Mouse (Mus musculus): ENCODE data around the gene Tead1. TPM values are rescaled to one million over a fixed set of nuclear protein-coding genes. Genes with fewer than 3 reads are reported as not detected.

The Tead1 gene
- polyA plus RNA-seq, 1 experiment, result not detected

DNA sequence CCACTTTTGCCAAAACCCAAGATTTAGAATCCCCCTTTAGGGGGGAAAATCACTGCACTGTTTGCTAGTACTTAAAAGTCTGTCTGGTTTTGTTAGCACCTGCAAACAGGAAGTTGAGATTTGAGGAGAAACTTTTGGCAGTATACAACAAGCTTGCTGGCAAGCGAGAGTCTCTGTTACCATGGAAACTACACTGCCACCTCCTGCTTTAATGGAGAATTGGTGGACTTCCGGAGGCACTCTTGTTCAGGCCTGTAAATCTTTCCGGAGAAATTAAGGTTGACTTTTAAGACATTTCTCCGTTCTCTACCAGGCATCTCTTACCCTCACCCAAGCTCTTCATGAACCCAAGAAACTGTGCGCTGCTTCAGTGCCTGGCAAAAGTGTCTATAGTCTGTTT, 143.8 kb downstream of the Tead1 start:
- TF ChIP-seq CTCF (IDR thresholded peaks at IDR 0.05; ENCODE audit: insufficient read depth, low read depth, low read length) (no peak), POLR2A (IDR thresholded peaks at IDR 0.05; ENCODE audit: insufficient read depth, low read depth, low read length) (no peak)
- 34% methylated on average over 5 of the region's 5 CpGs for WGBS
- peaks cover 22% of the 10 kb centered on the region for H3K4me1 ChIP-seq (ENCODE audit: control insufficient read depth, insufficient read depth, low read length)
- no peak overlapping the region for H3K4me3 ChIP-seq (ENCODE audit: insufficient read depth, low read depth, low read length)
- H3K27ac ChIP-seq (ENCODE audit: insufficient read depth, low read depth, low read length), result no peak overlapping the region

DNA sequence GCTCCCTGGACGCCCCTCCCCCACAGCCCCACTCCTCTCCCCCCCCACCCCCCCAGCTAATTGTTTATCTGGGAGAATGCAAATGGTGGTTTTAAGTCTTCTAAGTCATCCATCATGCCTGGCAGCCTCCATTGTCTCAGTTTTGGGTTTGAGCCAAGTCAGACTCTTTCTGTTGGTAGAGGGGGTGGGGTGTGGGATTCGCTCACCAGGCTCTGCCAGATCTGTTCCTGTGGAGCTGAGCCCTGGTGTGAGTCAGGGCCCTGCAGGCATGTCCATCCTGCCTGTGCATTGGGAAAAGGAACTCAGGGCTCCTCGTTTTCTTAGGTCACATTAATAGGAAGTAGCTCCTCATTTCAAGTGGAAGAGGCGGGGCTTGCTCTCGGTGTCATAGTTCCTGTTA, 144.5 kb downstream of the Tead1 start:
- Histone ChIP-seq H3K4me1 (ENCODE audit: control insufficient read depth, insufficient read depth, low read length) (peaks cover 22% of the 10 kb centered on the region), H3K27ac (ENCODE audit: insufficient read depth, low read depth, low read length) (no peak overlapping the region; the same call in 1 of the 2 replicates), H3K4me3 (ENCODE audit: insufficient read depth, low read depth, low read length) (no peak overlapping the region)
- no peak for TF ChIP-seq POLR2A (IDR thresholded peaks at IDR 0.05; ENCODE audit: insufficient read depth, low read depth, low read length)
- TF ChIP-seq CTCF (IDR thresholded peaks at IDR 0.05; ENCODE audit: insufficient read depth, low read depth, low read length), result no peak
- 8% methylated on average over 5 of the region's 5 CpGs for WGBS

DNA sequence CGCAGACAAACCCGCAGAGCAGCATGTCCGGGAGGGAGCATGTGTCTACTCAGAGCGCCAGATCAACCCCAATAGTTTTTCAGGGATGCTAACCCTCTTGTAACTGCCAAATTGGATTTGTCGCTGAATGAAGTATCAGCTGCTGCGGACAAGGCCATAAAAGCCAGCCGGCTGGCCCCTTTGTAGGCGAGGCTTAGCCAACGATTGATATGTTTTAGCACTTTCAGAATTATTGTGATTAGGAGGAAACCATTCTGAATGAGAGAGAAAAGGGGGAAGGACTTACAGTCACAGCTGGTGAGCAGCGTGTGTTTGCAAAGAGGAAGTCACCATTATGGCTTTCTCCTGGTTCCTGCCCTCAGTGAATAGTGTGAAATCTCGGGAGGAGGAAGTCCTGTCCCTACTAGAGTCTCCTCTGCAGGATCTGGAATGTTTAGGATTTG, 146.2 kb downstream of the Tead1 start:
- H3K4me3 ChIP-seq (ENCODE audit: insufficient read depth, low read depth, low read length), result no peak overlapping the region
- peaks cover 22% of the 10 kb centered on the region for H3K4me1 ChIP-seq (ENCODE audit: control insufficient read depth, insufficient read depth, low read length)
- TF ChIP-seq POLR2A (IDR thresholded peaks at IDR 0.05; ENCODE audit: insufficient read depth, low read depth, low read length), result no peak
- TF ChIP-seq CTCF (IDR thresholded peaks at IDR 0.05; ENCODE audit: insufficient read depth, low read depth, low read length), result no peak
- H3K27ac ChIP-seq (ENCODE audit: insufficient read depth, low read depth, low read length), result peak overlapping the region; percentile 95
- 49% methylated on average over 11 of the region's 11 CpGs for WGBS

DNA sequence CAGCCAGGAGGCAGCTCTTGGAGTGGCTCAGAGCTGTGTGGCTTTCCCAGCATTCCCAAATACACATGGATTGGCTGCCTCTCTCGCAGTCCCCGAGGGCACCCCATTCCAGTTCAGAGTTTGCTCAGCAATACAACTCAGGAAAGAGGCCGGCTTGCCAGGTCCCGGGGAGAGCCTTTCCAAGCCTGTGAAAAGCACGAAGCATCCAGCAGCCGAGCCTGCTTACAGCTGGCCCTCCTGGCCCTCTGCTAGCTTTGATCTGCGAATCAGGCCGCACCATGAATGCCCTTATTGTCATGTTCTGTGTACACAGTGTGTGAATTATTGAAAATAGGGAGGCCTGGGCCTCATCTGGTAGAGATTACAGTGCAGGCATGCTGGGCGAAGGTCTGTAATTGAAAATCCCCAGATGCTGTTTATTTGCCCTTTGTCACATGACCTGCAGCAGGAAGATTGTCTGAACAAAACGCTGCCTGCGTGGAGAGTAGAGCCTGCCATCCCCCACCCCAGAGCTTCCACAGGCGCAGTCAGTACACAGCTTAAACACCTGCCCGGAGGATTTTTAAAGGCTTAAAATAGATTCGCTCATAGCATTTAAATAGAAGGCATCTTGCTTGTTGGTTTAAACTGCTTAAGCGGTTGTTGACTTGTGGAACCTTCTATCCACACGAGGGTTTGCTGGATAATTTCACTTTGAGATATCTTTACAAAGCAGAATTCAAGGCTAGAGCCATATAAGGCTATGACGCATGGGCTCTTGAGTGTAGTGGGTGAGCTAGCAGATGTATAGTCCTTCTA, 147.2 kb downstream of the Tead1 start:
- Histone ChIP-seq H3K4me1 (ENCODE audit: control insufficient read depth, insufficient read depth, low read length) (peaks cover 22% of the 10 kb centered on the region), H3K4me3 (ENCODE audit: insufficient read depth, low read depth, low read length) (no peak overlapping the region), H3K27ac (ENCODE audit: insufficient read depth, low read depth, low read length) (peak overlapping the region; percentile 95)
- WGBS, result 12% methylated on average over 17 of the region's 17 CpGs
- TF ChIP-seq CTCF (IDR thresholded peaks at IDR 0.05; ENCODE audit: insufficient read depth, low read depth, low read length) (no peak), POLR2A (IDR thresholded peaks at IDR 0.05; ENCODE audit: insufficient read depth, low read depth, low read length) (no peak)

DNA sequence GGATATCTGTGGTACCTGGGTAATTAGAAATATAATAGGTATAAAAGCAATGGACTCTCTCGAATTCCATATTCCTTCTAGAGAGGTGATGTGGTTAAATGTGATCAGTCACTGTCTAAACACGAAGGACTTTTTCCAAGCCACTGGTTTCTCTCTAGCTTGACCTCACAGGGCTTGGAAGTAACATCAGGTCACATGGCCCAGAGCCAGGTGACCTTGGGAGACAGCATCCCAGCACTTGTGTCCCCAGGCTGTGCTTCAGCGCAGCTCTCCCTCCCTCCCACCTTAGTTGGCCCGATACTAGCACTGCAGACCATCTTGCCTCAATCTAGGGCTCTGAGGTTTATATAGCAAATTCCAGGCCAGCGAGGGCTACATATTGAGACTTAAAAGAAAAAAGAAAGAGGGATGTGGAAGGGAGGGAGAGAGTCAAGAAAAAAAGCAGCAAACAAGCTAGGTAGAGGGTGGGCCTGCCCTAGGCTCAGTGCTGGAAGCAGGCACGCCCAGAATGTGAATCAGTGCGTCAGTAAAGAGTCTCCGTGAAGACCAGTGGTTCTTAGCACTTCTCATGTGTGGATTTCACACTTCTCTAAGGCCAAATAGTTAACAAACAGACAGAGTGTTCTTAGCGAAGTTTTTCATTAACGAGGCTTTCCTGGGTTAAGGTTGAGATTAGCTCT, 149.0 kb downstream of the Tead1 start:
- peaks cover 20% of the 10 kb centered on the region for H3K4me1 ChIP-seq (ENCODE audit: control insufficient read depth, insufficient read depth, low read length)
- no peak for TF ChIP-seq CTCF (IDR thresholded peaks at IDR 0.05; ENCODE audit: insufficient read depth, low read depth, low read length)
- no peak for TF ChIP-seq POLR2A (IDR thresholded peaks at IDR 0.05; ENCODE audit: insufficient read depth, low read depth, low read length)
- 82% methylated on average over 10 of the region's 10 CpGs for WGBS
- H3K27ac ChIP-seq (ENCODE audit: insufficient read depth, low read depth, low read length), result no peak overlapping the region
- H3K4me3 ChIP-seq (ENCODE audit: insufficient read depth, low read depth, low read length), result no peak overlapping the region

DNA sequence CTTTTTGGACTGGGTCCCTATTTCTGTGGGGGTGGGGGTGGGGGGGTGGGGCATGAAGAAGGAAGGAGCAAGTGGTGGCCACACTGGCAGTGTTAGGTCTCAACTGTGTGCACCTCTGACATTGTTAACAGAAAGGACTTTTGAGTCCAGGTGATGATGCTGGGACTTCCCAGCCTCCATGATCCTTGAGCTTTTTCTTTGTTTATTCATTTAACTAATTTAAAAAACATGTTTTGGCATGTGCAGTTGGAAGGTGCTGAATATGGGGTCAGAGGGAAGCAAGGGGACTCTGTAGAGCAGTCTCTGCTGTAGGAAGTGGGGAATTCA, 149.5 kb downstream of the Tead1 start:
- no peak overlapping the region for H3K4me3 ChIP-seq (ENCODE audit: insufficient read depth, low read depth, low read length)
- TF ChIP-seq POLR2A (IDR thresholded peaks at IDR 0.05; ENCODE audit: insufficient read depth, low read depth, low read length) (no peak), CTCF (IDR thresholded peaks at IDR 0.05; ENCODE audit: insufficient read depth, low read depth, low read length) (no peak)
- H3K4me1 ChIP-seq (ENCODE audit: control insufficient read depth, insufficient read depth, low read length), result peaks cover 18% of the 10 kb centered on the region
- no peak overlapping the region for H3K27ac ChIP-seq (ENCODE audit: insufficient read depth, low read depth, low read length)

DNA sequence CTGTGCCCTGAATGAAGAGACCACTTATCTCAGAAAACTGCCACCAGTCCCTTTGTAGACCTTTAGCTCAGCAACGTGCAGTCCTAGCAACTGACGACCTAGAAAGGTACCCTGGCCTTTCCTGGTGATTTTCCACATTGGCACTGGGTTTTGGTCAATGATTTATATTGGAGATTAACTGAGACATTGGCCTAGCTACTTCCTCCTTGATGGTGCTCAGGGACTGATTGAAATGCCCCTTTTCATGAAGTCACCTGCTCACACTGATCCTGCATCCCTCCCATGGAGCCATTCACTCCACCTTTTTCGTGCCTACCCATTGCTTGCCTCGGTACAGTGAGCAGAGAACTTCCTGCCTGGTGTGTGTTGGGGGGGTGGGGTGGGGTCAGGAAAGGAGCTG, 151.8 kb downstream of the Tead1 start:
- no peak overlapping the region for H3K27ac ChIP-seq (ENCODE audit: insufficient read depth, low read depth, low read length)
- H3K4me3 ChIP-seq (ENCODE audit: insufficient read depth, low read depth, low read length), result no peak overlapping the region
- TF ChIP-seq POLR2A (IDR thresholded peaks at IDR 0.05; ENCODE audit: insufficient read depth, low read depth, low read length), result no peak
- TF ChIP-seq CTCF (IDR thresholded peaks at IDR 0.05; ENCODE audit: insufficient read depth, low read depth, low read length), result no peak
- peaks cover 10% of the 10 kb centered on the region for H3K4me1 ChIP-seq (ENCODE audit: control insufficient read depth, insufficient read depth, low read length)
- WGBS, result 77% methylated on average over 4 of the region's 4 CpGs

DNA sequence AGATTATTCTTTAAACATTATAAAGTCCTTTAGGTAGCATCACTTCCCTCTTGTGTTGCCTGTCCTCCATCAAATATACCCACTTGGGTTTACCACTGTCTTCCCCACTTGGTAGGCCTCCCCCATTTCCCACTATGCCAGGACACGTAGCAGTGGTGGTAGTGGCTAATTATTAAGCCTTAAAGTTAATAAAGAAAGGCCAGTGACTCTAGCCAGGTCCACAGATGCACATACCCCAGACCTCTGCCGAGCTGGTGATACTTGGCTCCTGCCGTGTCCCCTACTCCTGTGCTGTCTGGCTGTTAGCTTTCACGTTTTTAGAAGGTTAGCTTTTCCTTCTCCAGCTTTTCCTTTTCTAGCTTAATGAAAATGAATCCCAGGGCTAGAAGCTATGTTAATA, 152.3 kb downstream of the Tead1 start:
- Histone ChIP-seq H3K4me3 (ENCODE audit: insufficient read depth, low read depth, low read length) (no peak overlapping the region), H3K4me1 (ENCODE audit: control insufficient read depth, insufficient read depth, low read length) (peaks cover 5% of the 10 kb centered on the region), H3K27ac (ENCODE audit: insufficient read depth, low read depth, low read length) (no peak overlapping the region)
- TF ChIP-seq POLR2A (IDR thresholded peaks at IDR 0.05; ENCODE audit: insufficient read depth, low read depth, low read length) (no peak), CTCF (IDR thresholded peaks at IDR 0.05; ENCODE audit: insufficient read depth, low read depth, low read length) (no peak)
- WGBS, result 91% methylated on average over 4 of the region's 4 CpGs

DNA sequence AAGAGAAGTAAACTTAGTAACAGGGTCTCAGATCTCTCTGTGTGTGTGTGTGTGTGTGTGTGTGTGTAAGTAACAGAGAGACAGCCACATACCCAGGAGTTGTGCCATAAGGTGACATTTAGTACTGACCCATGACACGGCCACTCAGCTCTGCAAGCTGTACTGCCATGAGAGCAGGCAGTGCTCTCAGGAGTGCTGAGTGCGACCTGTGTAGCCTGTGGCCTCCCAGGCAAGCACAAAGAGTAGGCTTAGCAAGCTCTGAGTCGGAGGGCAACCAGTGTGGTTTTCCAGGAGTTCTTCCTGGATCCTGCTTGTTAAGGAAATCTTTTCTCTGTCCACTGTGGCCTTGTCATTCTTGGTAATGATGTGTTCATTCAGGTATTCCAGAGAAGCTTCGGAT, 154.0 kb downstream of the Tead1 start:
- Histone ChIP-seq H3K4me3 (ENCODE audit: insufficient read depth, low read depth, low read length) (no peak overlapping the region), H3K4me1 (ENCODE audit: control insufficient read depth, insufficient read depth, low read length) (no peaks in the 10 kb centered on the region; the same call in 1 of the 2 replicates), H3K27ac (ENCODE audit: insufficient read depth, low read depth, low read length) (no peak overlapping the region)
- 97% methylated on average over 4 of the region's 4 CpGs for WGBS
- TF ChIP-seq CTCF (IDR thresholded peaks at IDR 0.05; ENCODE audit: insufficient read depth, low read depth, low read length) (no peak), POLR2A (IDR thresholded peaks at IDR 0.05; ENCODE audit: insufficient read depth, low read depth, low read length) (no peak)
